Mouse (Mus musculus): ENCODE data around the gene Tma7. TPM values are rescaled to one million over a fixed set of nuclear protein-coding genes. Genes with fewer than 3 reads are reported as not detected.

Tma7 gene
- polyA plus RNA-seq, 1 experiment from 2014 or later: 480 TPM

- Histone ChIP-seq H3K27ac (peak overlapping the region; percentile 75), H3K9me3 (replicated peaks) (no peaks in the 10 kb centered on the region), H3K27me3 (peaks cover 51% of the 10 kb centered on the region), H3K9ac (no peak overlapping the region), H3K4me3 (replicated peaks) (peak overlapping the region; percentile 60), H3K4me2 (peak overlapping the region; percentile 69), H3K36me3 (peaks cover 31% of the 10 kb centered on the region), H3K4me1 (replicated peaks) (peaks cover 43% of the 10 kb centered on the region)
- DNase-seq (no peak), ATAC-seq (ENCODE audit: low read depth) (no peak)
- whole genome bisulfite sequencing (ENCODE audit: insufficient replicate concordance): 34% methylated on average over 11 of the region's 11 CpGs
These were observed 11.6 kb upstream of the Tma7 start for GRCm38 (mm10) chr9:109093786-109094552.

DNA sequence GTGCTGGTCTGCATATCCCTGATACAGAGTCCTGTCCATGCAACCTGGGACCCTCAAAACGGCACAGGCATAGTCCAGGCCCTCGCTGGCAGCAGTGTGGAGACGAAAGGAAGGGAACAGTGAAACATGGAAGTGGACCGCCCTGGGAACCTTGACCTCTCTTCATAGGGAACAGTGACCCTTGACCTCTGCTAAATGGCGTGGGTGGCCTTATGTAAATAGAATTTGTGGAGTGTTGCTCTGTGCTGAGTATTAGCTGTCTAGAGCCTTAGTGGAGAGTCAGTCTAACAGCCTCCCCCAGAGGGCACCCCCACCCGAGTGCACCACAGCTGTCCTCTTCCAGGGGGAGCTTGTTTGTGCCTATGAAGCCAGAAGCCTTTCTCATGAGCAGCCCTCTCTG is 10.4 kb upstream of the Tma7 start:
- peak; percentile 49 for ATAC-seq (ENCODE audit: low read depth)
- Histone ChIP-seq H3K4me2 (no peak overlapping the region), H3K9ac (no peak overlapping the region), H3K4me3 (replicated peaks) (no peak overlapping the region), H3K27ac (peak overlapping the region; percentile 75), H3K27me3 (peaks cover 51% of the 10 kb centered on the region), H3K9me3 (replicated peaks) (no peaks in the 10 kb centered on the region), H3K36me3 (peaks cover 33% of the 10 kb centered on the region), H3K4me1 (replicated peaks) (peaks cover 31% of the 10 kb centered on the region)
- no peak for DNase-seq
- 61% methylated on average over 6 of the region's 6 CpGs for WGBS (ENCODE audit: insufficient replicate concordance)

GRCm38 (mm10) chr9:109091802-109092201 is 9.4 kb upstream of the Tma7 start:
- Histone ChIP-seq H3K9ac (no peak overlapping the region), H3K9me3 (replicated peaks) (no peaks in the 10 kb centered on the region), H3K36me3 (peaks cover 33% of the 10 kb centered on the region), H3K27ac (0 out of 2 replicates have a peak overlapping the region, but pooled peaks have one; percentile 43), H3K4me2 (no peak overlapping the region), H3K4me3 (replicated peaks) (no peak overlapping the region), H3K27me3 (peaks cover 44% of the 10 kb centered on the region), H3K4me1 (replicated peaks) (peaks cover 31% of the 10 kb centered on the region)
- ATAC-seq (ENCODE audit: low read depth) (no peak), DNase-seq (no peak)
- 87% methylated on average over 8 of the region's 8 CpGs for WGBS (ENCODE audit: insufficient replicate concordance)

DNA sequence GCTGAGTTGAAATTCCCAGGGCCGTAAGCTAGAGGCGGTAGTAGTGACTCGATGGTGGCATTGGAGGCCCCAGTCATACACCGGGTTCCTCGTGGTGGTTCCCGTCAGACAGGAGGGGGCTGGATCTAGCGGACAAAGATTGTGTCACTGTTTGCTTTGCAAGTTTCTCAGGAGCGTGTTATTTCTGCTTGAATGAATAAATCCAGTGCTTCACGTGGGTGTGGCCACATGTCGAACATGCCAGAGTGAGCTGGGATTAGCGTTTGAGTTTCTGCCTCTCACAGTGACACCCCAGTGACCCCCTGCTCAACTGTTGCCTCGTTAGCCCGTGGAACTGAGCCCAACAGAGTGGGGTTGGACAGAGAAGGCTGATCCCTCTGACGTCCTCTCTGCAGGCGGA is 8.1 kb upstream of the Tma7 start:
- WGBS (ENCODE audit: insufficient replicate concordance): 73% methylated on average over 15 of the region's 15 CpGs
- Histone ChIP-seq H3K27me3 (peaks cover 30% of the 10 kb centered on the region), H3K27ac (peak overlapping the region; percentile 21; the same call in 1 of the 2 replicates), H3K4me1 (replicated peaks) (peaks cover 33% of the 10 kb centered on the region), H3K36me3 (peaks cover 33% of the 10 kb centered on the region), H3K9ac (no peak overlapping the region), H3K4me2 (no peak overlapping the region), H3K4me3 (replicated peaks) (no peak overlapping the region), H3K9me3 (replicated peaks) (no peaks in the 10 kb centered on the region)
- ATAC-seq (ENCODE audit: low read depth) (no peak), DNase-seq (no peak)

DNA sequence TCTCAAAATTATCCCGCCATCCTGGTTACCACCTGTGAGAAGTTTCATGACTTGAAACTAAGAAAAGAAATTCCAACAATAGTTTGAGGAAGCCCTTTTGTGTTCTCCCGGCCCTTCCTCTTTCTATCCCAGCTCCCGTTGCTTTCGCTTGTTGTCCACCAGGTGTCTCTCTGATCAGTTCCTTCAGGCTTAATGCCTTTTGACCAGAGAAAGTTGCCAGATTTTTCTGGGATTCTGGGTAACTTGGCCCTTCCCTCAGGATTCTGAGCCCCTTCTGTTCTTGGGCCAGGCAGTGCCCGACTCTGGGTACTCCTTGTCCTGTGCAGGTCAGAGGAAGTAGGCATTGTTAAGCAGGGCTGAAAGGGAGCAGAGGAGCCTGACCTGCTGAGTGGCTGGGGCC is 5.6 kb upstream of the Tma7 start:
- DNase-seq (no peak), ATAC-seq (ENCODE audit: low read depth) (no peak)
- H3K27ac ChIP-seq: no peak overlapping the region
- no peak overlapping the region for H3K4me2 ChIP-seq
- H3K4me3 ChIP-seq (replicated peaks): no peak overlapping the region
- H3K9ac ChIP-seq: no peak overlapping the region
- H3K4me1 ChIP-seq (replicated peaks): peaks cover 30% of the 10 kb centered on the region
- WGBS (ENCODE audit: insufficient replicate concordance): 34% methylated on average over 5 of the region's 5 CpGs
- H3K9me3 ChIP-seq (replicated peaks): no peaks in the 10 kb centered on the region
- peaks cover 6% of the 10 kb centered on the region; the same call in 1 of the 2 replicates for H3K27me3 ChIP-seq
- H3K36me3 ChIP-seq: peaks cover 33% of the 10 kb centered on the region

DNA sequence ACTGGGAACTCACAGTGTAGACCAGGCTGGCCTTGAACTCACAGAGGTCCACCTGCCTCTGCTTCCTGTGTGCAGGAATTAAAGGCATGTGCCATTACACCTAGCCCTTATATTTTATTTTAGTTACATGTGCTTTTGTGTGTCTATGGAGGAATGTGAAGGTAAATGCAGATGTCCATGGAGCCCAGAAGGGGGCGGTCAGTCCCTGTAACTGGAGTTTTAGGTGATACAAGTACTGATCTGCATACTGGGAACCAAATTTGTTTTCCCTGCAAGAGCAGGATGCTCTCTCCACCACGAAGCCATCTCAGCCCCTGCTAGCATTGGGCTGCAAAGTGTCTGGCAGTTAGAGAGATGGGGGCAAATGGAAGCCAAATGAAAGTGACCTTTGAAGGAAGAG is 2.5 kb upstream of the Tma7 start:
- no peaks in the 10 kb centered on the region for H3K9me3 ChIP-seq (replicated peaks)
- WGBS (ENCODE audit: insufficient replicate concordance): 24% methylated on average over 2 of the region's 2 CpGs
- H3K4me2 ChIP-seq: no peak overlapping the region
- H3K36me3 ChIP-seq: peaks cover 19% of the 10 kb centered on the region
- no peak overlapping the region for H3K4me3 ChIP-seq (replicated peaks)
- H3K27me3 ChIP-seq: no peaks in the 10 kb centered on the region
- no peak overlapping the region for H3K9ac ChIP-seq
- H3K4me1 ChIP-seq (replicated peaks): peaks cover 40% of the 10 kb centered on the region
- DNase-seq (no peak), ATAC-seq (ENCODE audit: low read depth) (no peak)
- H3K27ac ChIP-seq: no peak overlapping the region

DNA sequence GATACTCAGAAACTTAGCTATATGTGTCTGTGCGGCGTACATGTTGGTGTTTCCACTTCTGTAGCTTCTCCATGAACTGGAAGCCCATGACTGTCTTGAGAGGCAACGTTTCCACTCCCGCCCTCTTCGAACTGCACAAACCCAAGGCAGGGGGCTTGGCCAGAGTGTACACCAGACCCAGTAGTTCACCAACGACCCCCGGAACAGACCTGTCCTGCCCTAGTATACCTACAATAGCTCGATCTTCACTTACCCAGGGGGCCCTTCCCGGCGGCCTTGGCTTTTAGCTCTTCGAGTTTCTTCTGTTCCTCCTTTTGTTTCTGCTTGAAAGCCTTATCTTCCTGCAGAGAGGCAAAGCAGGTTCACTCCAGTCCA is 651 bp downstream of the Tma7 start:
- Histone ChIP-seq H3K4me2 (peak overlapping the region; percentile 80), H3K4me1 (replicated peaks) (peaks cover 40% of the 10 kb centered on the region), H3K36me3 (peaks cover 29% of the 10 kb centered on the region), H3K4me3 (replicated peaks) (peak overlapping the region; percentile 88), H3K27ac (peak overlapping the region; percentile 77), H3K9me3 (replicated peaks) (no peaks in the 10 kb centered on the region), H3K27me3 (no peaks in the 10 kb centered on the region), H3K9ac (peak overlapping the region; percentile 92)
- DNase-seq: no peak
- 2% methylated on average over 11 of the region's 11 CpGs for WGBS (ENCODE audit: insufficient replicate concordance)
- ATAC-seq (ENCODE audit: low read depth): peak; percentile 15

GRCm38 (mm10) chr9:109080516-109080915 is 1.9 kb downstream of the Tma7 start:
- DNase-seq (no peak), ATAC-seq (ENCODE audit: low read depth) (no peak)
- Histone ChIP-seq H3K27me3 (no peaks in the 10 kb centered on the region), H3K27ac (no peak overlapping the region), H3K4me2 (peak overlapping the region; percentile 80), H3K9me3 (replicated peaks) (no peaks in the 10 kb centered on the region), H3K4me1 (replicated peaks) (peaks cover 36% of the 10 kb centered on the region), H3K4me3 (replicated peaks) (peak overlapping the region; percentile 88), H3K9ac (0 out of 2 replicates have a peak overlapping the region, but pooled peaks have one; percentile 92), H3K36me3 (peaks cover 29% of the 10 kb centered on the region)
- WGBS (ENCODE audit: insufficient replicate concordance): 86% methylated on average over 3 of the region's 3 CpGs

DNA sequence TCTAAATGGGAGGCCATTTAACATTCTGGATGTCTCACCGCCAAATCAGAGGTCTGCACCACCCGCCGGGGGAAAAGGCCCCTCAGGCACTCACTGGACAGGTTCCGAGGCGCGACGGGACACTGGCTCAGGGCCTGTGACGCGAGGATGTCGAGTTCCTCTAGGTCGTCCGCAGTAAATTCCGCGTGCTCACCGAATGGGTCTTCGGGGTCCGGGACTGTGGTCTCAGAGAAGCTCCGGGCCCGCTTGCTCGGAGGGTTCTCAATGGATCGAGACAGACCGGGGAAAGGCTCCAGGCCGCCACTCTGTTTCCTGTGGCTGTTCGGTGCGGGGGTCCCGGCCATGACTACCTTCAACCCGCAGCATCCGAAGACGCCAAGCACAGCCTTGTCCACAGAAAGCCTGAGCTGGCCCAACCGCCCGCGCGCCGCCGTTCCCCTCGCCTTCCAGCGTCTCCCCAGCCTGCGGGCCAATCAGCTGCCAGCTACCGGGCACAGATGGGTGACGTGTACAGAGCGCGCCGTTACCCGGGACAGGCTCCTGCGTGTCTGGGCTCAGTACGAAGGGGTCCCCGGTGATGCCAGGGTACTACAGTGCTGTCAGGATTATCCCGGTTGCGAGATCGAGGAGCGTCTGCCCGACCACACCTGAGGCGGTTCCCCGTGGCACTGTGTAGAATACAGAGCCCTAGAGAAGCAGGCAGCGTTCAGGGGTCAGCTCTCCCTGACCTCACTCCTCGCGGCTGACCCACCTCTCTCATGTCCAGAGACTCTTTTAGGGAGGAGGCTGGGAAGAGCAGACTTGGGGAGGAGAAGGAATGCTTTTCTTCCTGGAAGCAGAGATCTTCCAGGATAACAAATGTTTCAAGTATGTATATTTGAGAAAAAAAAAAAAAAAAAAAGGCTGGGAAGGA is 8.5 kb downstream of the Tma7 start, which contains the start of gene Atrip:
Atrip (minus strand) TSS at position 464 of the 913 bp plus-strand sequence.
- H3K9me3 ChIP-seq (replicated peaks): no peaks in the 10 kb centered on the region
- ATAC-seq (ENCODE audit: low read depth) (peak; percentile 97), DNase-seq (peak; percentile 86)
- peaks cover 37% of the 10 kb centered on the region for H3K36me3 ChIP-seq
- H3K27me3 ChIP-seq: no peaks in the 10 kb centered on the region
- peak within 1 kb of the TSS; percentile 83 for H3K4me2 ChIP-seq
- H3K27ac ChIP-seq: peak within 1 kb of the TSS; percentile 80
- peak within 1 kb of the TSS; percentile 81 for H3K4me3 ChIP-seq (replicated peaks)
- peaks cover 23% of the 10 kb centered on the region for H3K4me1 ChIP-seq (replicated peaks)
- WGBS (ENCODE audit: insufficient replicate concordance): under 1% methylated on average over 57 of the region's 57 CpGs
- peak within 1 kb of the TSS; percentile 91 for H3K9ac ChIP-seq

- H3K9ac ChIP-seq: no peak overlapping the region
- WGBS (ENCODE audit: insufficient replicate concordance): 86% methylated on average over 3 of the region's 3 CpGs
- peaks cover 82% of the 10 kb centered on the region for H3K36me3 ChIP-seq
- DNase-seq (no peak), ATAC-seq (ENCODE audit: low read depth) (no peak)
- H3K4me1 ChIP-seq (replicated peaks): peaks cover 10% of the 10 kb centered on the region
- H3K9me3 ChIP-seq (replicated peaks): no peaks in the 10 kb centered on the region
- H3K4me2 ChIP-seq: no peak overlapping the region
- H3K27me3 ChIP-seq: no peaks in the 10 kb centered on the region
- no peak overlapping the region for H3K4me3 ChIP-seq (replicated peaks)
- H3K27ac ChIP-seq: no peak overlapping the region
These were observed 14.2 kb downstream of the Tma7 start for GRCm38 (mm10) chr9:109068095-109068735.

DNA sequence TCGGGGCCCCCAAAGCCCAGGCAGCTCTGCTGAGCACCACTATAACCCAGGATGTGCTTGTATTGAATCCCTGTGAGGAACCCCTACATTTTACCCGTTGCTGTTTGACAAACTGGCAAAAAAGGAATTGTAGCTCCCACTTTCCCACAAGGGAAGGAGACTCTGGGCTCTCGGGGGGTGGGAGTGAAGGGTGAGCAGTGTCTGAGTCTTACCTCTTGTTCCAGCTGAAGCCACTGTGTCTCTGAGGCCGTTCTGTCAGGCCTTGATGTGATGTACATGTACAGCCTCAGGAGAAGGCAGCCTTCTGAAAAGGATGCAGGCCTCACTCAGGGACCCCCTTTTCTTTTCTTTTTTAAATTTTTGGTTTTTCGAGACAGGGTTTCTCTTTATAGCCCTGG is 21.5 kb downstream of the Tma7 start:
- Histone ChIP-seq H3K36me3 (peaks cover 74% of the 10 kb centered on the region), H3K9ac (no peak overlapping the region), H3K4me3 (replicated peaks) (no peak overlapping the region), H3K4me1 (replicated peaks) (peaks cover 30% of the 10 kb centered on the region), H3K27me3 (no peaks in the 10 kb centered on the region), H3K4me2 (no peak overlapping the region), H3K9me3 (replicated peaks) (no peaks in the 10 kb centered on the region), H3K27ac (no peak overlapping the region)
- ATAC-seq (ENCODE audit: low read depth) (no peak), DNase-seq (no peak)
- WGBS (ENCODE audit: insufficient replicate concordance): 72% methylated on average over 5 of the region's 5 CpGs

Data from liver, embryonic 13.5 days (tissue).